Mouse (Mus musculus) layer of hippocampus, adult 9-10 months (tissue): ENCODE results near the gene Drd1.

Source experiments
- DNase-seq: peaks from one replicate; pipeline ENCODE4 v3.0.0; 2022; ENCODE audit warnings: low spot score

Drd1 gene

GRCm38 (mm10) chr13:54073066-54073465 is 17.6 kb upstream of the Drd1 start:
- no peak for DNase-seq

- DNase-seq = no peak
Observed at GRCm38 (mm10) chr13:54072526-54073057, 17.1 kb upstream of the Drd1 start.

- peak; percentile 33 for DNase-seq
Observed at GRCm38 (mm10) chr13:54071606-54072331, 16.3 kb upstream of the Drd1 start, which contains the start of gene Sfxn1. TSS of gene Sfxn1 (plus strand) at chr13:54071869.

GRCm38 (mm10) chr13:54071011-54071410 is 15.5 kb upstream of the Drd1 start:
- DNase-seq = no peak

- no peak for DNase-seq
Observed at GRCm38 (mm10) chr13:54067617-54068166, 12.2 kb upstream of the Drd1 start.

- no peak for DNase-seq
Observed at GRCm38 (mm10) chr13:54066081-54066746, 10.7 kb upstream of the Drd1 start.

- peak; percentile 31 for DNase-seq
Observed at GRCm38 (mm10) chr13:54063292-54063691, 7.8 kb upstream of the Drd1 start.

GRCm38 (mm10) chr13:54062068-54062467 is 6.6 kb upstream of the Drd1 start:
- DNase-seq = no peak

GRCm38 (mm10) chr13:54054962-54055361 is 543 bp downstream of the Drd1 start:
- DNase-seq = no peak

- no peak for DNase-seq
Observed at GRCm38 (mm10) chr13:54051641-54052040, 3.9 kb downstream of the Drd1 start.

- DNase-seq = no peak
Observed at GRCm38 (mm10) chr13:54048679-54049352, 6.7 kb downstream of the Drd1 start.

GRCm38 (mm10) chr13:54040256-54040655 is 15.2 kb downstream of the Drd1 start:
- no peak for DNase-seq

- DNase-seq = no peak
Observed at GRCm38 (mm10) chr13:54037936-54038335, 17.6 kb downstream of the Drd1 start.

GRCm38 (mm10) chr13:54035541-54035940 is 20.0 kb downstream of the Drd1 start:
- DNase-seq = no peak

GRCm38 (mm10) chr13:54033653-54034052 is 21.9 kb downstream of the Drd1 start:
- DNase-seq = no peak

GRCm38 (mm10) chr13:54027079-54027478 is 28.4 kb downstream of the Drd1 start:
- no peak for DNase-seq

- no peak for DNase-seq
Observed at GRCm38 (mm10) chr13:54023311-54023710, 32.2 kb downstream of the Drd1 start.

- no peak for DNase-seq
Observed at GRCm38 (mm10) chr13:54008716-54009115, 46.8 kb downstream of the Drd1 start.
